Mouse (Mus musculus): ENCODE results near the gene Kazn. TPM values are rescaled to one million over a fixed set of nuclear protein-coding genes. Genes with fewer than 3 reads are reported as not detected.

The Kazn gene
- polyA plus RNA-seq, 1 experiment = 2.7 TPM

DNA sequence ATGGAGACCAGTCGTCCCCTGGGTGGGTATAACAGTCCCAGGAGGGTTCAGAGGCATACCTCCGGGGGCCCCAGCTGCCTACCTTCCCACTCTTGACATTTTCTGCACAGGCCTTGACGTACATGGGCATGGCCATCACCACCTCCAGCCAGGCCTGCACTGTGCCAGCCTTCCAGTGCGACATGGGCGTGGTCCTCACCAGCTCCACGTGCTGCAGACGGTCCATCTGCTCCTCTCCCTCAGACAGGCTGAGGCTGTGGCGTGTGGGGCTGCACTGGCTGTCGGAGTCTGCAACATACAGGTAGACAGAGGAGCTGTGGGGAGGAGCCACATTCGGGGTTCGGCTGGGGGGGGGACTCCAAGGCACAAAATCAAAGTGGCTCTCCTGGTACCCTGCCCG lies 121.2 kb downstream of the Kazn start:
- Histone ChIP-seq H3K27me3 (replicated peaks) (peaks cover 84% of the 10 kb centered on the region), H3K4me3 (replicated peaks) (peak overlapping the region; percentile 64), H3K4me1 (peaks cover 5% of the 10 kb centered on the region; the same call in 1 of the 2 replicates), H3K36me3 (replicated peaks; ENCODE audit: low read length) (no peaks in the 10 kb centered on the region), H3K9me3 (no peaks in the 10 kb centered on the region)
- TF ChIP-seq GATA1 (IDR thresholded peaks at IDR 0.05; ENCODE audit: borderline replicate concordance, low read length) = no peak
- TF ChIP-seq FLI1 (IDR thresholded peaks at IDR 0.05; ENCODE audit: low read length) = no peak

DNA sequence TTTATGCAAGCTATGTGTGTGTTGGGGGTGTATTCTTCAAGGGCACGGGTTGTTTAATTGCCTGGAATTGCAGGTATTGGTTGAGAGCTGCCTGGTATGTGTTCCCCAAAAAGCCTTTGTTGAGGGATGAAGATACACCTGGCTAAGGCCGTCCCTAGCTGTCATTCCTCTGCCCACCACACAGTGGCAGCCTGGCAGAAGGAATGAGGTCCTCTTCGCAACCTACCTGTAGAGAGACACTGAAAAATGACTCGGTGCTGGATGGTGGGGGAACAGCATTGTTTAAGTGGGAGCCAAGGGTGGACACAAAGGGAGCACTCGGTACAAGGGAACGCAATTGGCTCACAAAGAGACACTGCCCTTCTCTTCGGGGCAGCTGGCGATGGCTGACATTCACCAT lies 125.9 kb downstream of the Kazn start:
- no peaks in the 10 kb centered on the region for H3K36me3 ChIP-seq (replicated peaks; ENCODE audit: low read length)
- H3K4me1 ChIP-seq = no peaks in the 10 kb centered on the region
- H3K27me3 ChIP-seq (replicated peaks) = peaks cover 77% of the 10 kb centered on the region
- TF ChIP-seq GATA1 (IDR thresholded peaks at IDR 0.05; ENCODE audit: borderline replicate concordance, low read length) = no peak
- TF ChIP-seq FLI1 (IDR thresholded peaks at IDR 0.05; ENCODE audit: low read length) = no peak
- H3K4me3 ChIP-seq (replicated peaks) = no peak overlapping the region
- H3K9me3 ChIP-seq = peaks cover 18% of the 10 kb centered on the region

DNA sequence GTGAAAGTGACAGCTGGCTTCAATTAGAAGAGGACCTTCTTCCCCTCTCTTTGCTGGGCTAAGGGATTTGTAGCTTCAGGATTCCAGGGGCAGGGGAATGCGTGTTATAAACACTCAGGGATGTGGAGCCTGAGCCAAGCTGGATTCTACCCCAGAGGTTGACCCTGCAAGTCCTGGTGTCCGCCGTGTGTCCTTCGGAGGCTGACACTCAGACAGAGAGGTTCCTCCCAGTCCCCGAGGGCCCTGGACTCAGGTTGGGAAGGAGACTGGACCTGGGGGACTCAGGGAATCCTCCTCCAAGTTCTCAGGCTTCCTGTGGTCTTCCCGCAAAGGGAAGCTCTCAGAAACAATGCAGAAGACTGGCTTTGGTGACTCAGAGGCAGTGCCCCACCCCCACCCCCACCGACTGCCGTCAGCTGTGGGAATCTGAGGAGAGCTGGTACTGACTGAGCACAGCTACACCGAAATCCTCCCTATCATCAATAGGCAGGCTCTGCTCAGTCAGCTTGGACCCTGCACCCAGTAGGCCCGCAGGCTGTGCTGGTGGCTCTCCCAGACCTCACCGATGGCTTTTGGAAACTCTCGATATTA lies 136.0 kb downstream of the Kazn start:
- H3K36me3 ChIP-seq (replicated peaks; ENCODE audit: low read length) = no peaks in the 10 kb centered on the region
- peaks cover 13% of the 10 kb centered on the region for H3K4me1 ChIP-seq
- peaks cover 79% of the 10 kb centered on the region for H3K27me3 ChIP-seq (replicated peaks)
- no peak for TF ChIP-seq GATA1 (IDR thresholded peaks at IDR 0.05; ENCODE audit: borderline replicate concordance, low read length)
- TF ChIP-seq FLI1 (IDR thresholded peaks at IDR 0.05; ENCODE audit: low read length) = no peak
- H3K4me3 ChIP-seq (replicated peaks) = no peak overlapping the region
- H3K9me3 ChIP-seq = peaks cover 8% of the 10 kb centered on the region

DNA sequence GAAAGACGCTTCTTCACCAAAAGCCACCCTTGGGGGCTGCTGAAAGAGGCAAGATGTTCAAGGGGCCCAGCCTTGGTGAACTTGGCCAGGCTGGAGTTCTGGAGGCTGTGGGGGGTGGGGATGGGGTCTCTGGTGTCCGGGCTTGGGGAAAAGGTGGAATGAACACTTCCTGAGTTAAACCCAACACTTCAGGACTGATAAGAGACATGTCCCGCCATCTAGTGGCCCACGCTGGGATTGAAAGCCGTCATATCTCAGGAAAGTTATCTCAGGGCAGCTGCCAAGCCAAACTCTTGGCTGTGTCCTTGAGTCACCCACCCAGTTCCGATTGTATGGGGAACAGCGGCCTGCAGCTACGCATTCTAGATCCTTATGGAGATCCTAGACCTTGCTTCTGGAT lies 140.9 kb downstream of the Kazn start:
- Histone ChIP-seq H3K4me1 (peaks cover 21% of the 10 kb centered on the region), H3K4me3 (replicated peaks) (no peak overlapping the region), H3K36me3 (replicated peaks; ENCODE audit: low read length) (no peaks in the 10 kb centered on the region), H3K27me3 (replicated peaks) (peaks cover 83% of the 10 kb centered on the region), H3K9me3 (0 out of 2 replicates have a peak, but pooled peaks cover under 1% of the 10 kb centered on the region)
- no peak for TF ChIP-seq GATA1 (IDR thresholded peaks at IDR 0.05; ENCODE audit: borderline replicate concordance, low read length)
- no peak for TF ChIP-seq FLI1 (IDR thresholded peaks at IDR 0.05; ENCODE audit: low read length)

DNA sequence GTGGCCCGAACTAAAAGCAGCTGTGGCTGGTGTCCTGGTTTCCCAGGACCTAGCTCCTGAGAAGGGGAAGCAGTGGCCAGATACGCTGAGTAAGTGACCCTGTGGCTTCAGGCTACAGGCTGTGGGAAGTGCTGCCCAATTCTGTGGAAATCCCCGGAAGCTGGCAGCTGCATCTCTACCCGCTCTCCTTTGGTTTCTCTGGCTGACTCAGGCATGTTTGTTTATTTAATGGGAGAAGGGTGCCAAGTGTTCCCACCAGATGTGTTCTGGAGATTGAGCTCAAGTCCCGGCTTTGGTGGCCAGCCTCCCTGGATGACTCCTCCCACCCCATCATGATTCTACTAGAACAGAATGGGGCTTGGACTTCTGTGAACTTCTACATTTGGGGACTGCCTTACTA lies 141.3 kb downstream of the Kazn start:
- no peaks in the 10 kb centered on the region for H3K36me3 ChIP-seq (replicated peaks; ENCODE audit: low read length)
- peak overlapping the region; percentile 57 for H3K4me3 ChIP-seq (replicated peaks)
- peaks cover 18% of the 10 kb centered on the region for H3K4me1 ChIP-seq
- peaks cover 83% of the 10 kb centered on the region for H3K27me3 ChIP-seq (replicated peaks)
- no peak for TF ChIP-seq GATA1 (IDR thresholded peaks at IDR 0.05; ENCODE audit: borderline replicate concordance, low read length)
- TF ChIP-seq FLI1 (IDR thresholded peaks at IDR 0.05; ENCODE audit: low read length) = no peak
- H3K9me3 ChIP-seq = 0 out of 2 replicates have a peak, but pooled peaks cover 4% of the 10 kb centered on the region

DNA sequence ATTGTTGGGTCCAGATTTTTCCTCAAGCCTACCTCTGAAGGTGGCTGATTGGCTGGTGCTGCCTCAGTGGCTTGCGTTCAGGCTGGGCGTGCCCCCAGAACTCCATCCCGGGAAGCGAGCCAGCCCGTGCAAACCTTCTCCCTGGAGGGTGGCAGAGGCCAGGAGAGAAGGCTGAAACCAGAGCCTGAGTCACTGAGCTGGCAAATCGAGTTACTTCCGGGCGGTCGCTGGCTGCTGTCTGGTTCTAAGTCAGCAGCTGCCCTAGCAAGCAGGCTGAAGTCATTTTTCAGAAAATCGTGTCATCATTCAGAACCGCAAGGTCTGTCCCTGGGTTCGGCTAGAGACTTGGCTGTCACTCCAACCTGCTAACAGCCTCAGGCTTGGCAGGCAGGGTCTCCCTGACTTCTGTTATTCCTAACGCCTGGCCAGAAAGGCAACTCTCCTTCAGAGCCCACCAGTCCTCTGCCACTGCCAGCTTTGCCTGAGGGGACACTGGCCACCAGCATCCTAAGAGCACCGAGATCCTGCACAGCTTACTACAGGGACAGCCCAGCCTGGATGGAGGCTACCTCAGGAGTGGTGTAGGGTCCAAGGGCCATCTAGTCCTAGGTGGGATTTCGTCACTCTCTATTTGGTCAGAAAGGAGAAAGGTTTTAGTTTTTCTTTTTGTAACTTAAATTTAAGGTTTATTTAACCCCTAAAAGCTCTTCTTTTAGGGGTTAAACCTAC lies 143.5 kb downstream of the Kazn start:
- TF ChIP-seq FLI1 (IDR thresholded peaks at IDR 0.05; ENCODE audit: low read length) (no peak), GATA1 (IDR thresholded peaks at IDR 0.05; ENCODE audit: borderline replicate concordance, low read length) (no peak)
- H3K36me3 ChIP-seq (replicated peaks; ENCODE audit: low read length) = no peaks in the 10 kb centered on the region
- peaks cover 79% of the 10 kb centered on the region for H3K27me3 ChIP-seq (replicated peaks)
- peaks cover 18% of the 10 kb centered on the region for H3K4me1 ChIP-seq
- 0 out of 2 replicates have a peak, but pooled peaks cover 4% of the 10 kb centered on the region for H3K9me3 ChIP-seq
- H3K4me3 ChIP-seq (replicated peaks) = no peak overlapping the region

DNA sequence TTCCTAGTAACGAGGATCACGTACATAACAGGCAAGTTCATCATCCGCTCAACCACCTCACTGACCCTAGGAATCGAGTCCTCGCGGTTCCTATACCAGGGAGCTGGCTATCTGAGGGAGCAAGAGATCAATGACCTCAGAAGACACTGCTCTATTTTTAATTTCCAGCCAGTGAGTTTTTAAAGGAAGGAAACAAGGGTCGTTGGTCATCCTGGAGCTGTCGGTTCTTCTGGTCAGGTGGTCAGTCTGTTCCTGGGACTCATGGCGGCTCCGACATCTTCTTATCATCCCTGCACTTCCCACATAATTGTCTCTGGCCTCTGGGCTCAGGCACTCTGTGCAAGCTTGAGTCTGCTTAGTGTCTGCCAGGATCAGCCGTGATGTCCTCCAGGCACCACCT lies 144.8 kb downstream of the Kazn start:
- no peaks in the 10 kb centered on the region for H3K36me3 ChIP-seq (replicated peaks; ENCODE audit: low read length)
- H3K27me3 ChIP-seq (replicated peaks) = peaks cover 76% of the 10 kb centered on the region
- no peak for TF ChIP-seq GATA1 (IDR thresholded peaks at IDR 0.05; ENCODE audit: borderline replicate concordance, low read length)
- no peak for TF ChIP-seq FLI1 (IDR thresholded peaks at IDR 0.05; ENCODE audit: low read length)

DNA sequence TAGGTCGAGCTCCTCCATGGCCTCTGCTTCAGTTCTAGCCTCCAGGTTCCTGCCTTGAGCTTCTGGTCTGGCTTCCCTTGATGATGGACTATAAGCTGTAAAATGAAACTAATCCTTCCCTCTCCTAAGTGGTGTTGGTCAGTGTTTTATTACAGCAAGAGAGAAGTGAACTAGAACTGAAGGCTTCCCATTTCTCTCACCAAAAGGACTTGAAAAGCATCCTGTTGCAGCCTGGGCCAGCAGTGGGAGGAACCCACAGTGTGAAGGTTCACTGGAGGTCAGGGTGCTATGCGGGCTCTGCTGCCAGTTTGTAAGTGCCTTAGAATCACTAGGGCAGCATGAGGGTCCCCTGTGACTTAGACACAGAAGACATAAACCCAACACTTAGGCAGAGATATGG lies 148.1 kb downstream of the Kazn start:
- H3K4me1 ChIP-seq = peaks cover 6% of the 10 kb centered on the region; the same call in 1 of the 2 replicates
- H3K36me3 ChIP-seq (replicated peaks; ENCODE audit: low read length) = no peaks in the 10 kb centered on the region
- H3K4me3 ChIP-seq (replicated peaks) = no peak overlapping the region
- TF ChIP-seq GATA1 (IDR thresholded peaks at IDR 0.05; ENCODE audit: borderline replicate concordance, low read length) (no peak), FLI1 (IDR thresholded peaks at IDR 0.05; ENCODE audit: low read length) (no peak)
- H3K9me3 ChIP-seq = peaks cover 12% of the 10 kb centered on the region
- H3K27me3 ChIP-seq (replicated peaks) = peaks cover 77% of the 10 kb centered on the region

More for the DNA sequence above, 144.8 kb downstream of the Kazn start:
- H3K4me1 ChIP-seq = peaks cover 18% of the 10 kb centered on the region
- H3K4me3 ChIP-seq (replicated peaks) = no peak overlapping the region
- 0 out of 2 replicates have a peak, but pooled peaks cover 4% of the 10 kb centered on the region for H3K9me3 ChIP-seq

DNA sequence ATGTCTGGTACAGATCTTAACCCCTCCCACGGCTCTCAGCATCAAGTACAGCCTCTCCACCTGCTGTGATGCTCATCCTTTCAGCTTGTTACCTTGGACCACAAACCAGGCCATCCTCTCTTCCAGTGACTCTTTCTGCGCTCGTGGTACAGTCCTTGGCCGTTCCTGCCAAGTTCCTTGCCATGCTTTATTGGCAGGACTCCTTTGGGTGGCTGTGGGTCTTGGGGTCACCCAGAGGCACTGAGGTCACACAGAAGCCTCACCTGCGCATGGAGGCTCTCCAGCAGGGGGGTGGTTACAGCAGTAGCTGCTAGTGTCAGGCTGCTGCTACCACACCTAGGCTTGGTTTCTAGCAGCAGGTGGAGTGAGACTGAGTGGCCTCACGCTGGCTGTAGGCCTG lies 149.2 kb downstream of the Kazn start:
- peaks cover 20% of the 10 kb centered on the region for H3K9me3 ChIP-seq
- no peak for TF ChIP-seq GATA1 (IDR thresholded peaks at IDR 0.05; ENCODE audit: borderline replicate concordance, low read length)
- H3K36me3 ChIP-seq (replicated peaks; ENCODE audit: low read length) = no peaks in the 10 kb centered on the region
- peaks cover 6% of the 10 kb centered on the region; the same call in 1 of the 2 replicates for H3K4me1 ChIP-seq
- H3K4me3 ChIP-seq (replicated peaks) = no peak overlapping the region
- H3K27me3 ChIP-seq (replicated peaks) = peaks cover 77% of the 10 kb centered on the region

DNA sequence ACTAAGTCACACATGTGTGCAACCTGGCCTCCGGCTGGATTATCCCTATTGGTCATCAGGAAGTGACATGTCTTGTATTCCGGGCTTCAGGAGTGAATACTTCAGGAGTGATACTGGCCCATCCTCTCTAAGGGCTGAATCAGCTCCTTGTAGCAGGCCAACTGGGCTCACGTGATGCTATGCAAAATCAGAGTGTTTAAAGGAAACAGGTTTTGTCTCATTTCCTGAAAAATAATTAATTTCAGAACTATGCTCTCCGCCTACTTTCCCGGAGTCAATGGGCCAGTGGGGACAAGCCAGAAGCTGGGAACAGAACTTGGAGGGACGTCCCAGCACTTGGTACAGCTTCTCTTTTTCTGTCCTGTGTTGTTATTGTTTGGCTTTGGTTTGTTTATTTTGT lies 150.4 kb downstream of the Kazn start:
- H3K9me3 ChIP-seq = peaks cover 20% of the 10 kb centered on the region
- H3K36me3 ChIP-seq (replicated peaks; ENCODE audit: low read length) = no peaks in the 10 kb centered on the region
- H3K4me3 ChIP-seq (replicated peaks) = no peak overlapping the region
- H3K27me3 ChIP-seq (replicated peaks) = peaks cover 77% of the 10 kb centered on the region
- no peak for TF ChIP-seq FLI1 (IDR thresholded peaks at IDR 0.05; ENCODE audit: low read length)
- TF ChIP-seq GATA1 (IDR thresholded peaks at IDR 0.05; ENCODE audit: borderline replicate concordance, low read length) = no peak
- H3K4me1 ChIP-seq = peaks cover 13% of the 10 kb centered on the region

All from megakaryocyte, embryonic 14.5 days (primary cell).